Mouse (Mus musculus) lung, postnatal 0 days (tissue): ENCODE data around the gene Tnfsfm13. TPM values are rescaled to one million over a fixed set of nuclear protein-coding genes. Genes with fewer than 3 reads are reported as not detected.

ENCODE experiments used
- ATAC-seq: fragments of 200-750 bp; cut with Nextera tagmentation; 2 replicates; pipeline ENCODE4 v1.8.0; 2017; ENCODE audit warnings: moderate library complexity
- DNase-seq: peaks from one replicate; pipeline ENCODE4 v3.0.0-alpha.2; 2016; ENCODE audit warnings: low spot score
- H3K27ac ChIP-seq: fragments of 300-500 bp; sonication (generic); 2 replicates; pipeline ENCODE4 v1.5.1; 2014; ENCODE audit warnings: antibody characterized with exemption, mild to moderate bottlenecking, low read length, mixed read lengths
- H3K27me3 ChIP-seq: fragments of 300-500 bp; sonication (generic); replicated peaks from 2 replicates; pipeline ENCODE4 v1.6.1; 2014; ENCODE audit warnings: low read length, mixed read lengths; ENCODE audit not compliant: insufficient read depth
- H3K36me3 ChIP-seq: fragments of 300-500 bp; sonication (generic); 2 replicates; pipeline ENCODE4 v1.6.1; 2014; ENCODE audit warnings: low read length, mixed read lengths; ENCODE audit not compliant: insufficient read depth
- H3K4me1 ChIP-seq: fragments of 300-500 bp; sonication (generic); 2 replicates; pipeline ENCODE4 v1.6.1; 2014; ENCODE audit warnings: antibody characterized with exemption, low read depth, low read length, mixed read lengths; ENCODE audit not compliant: insufficient read depth
- H3K4me2 ChIP-seq: fragments of 300-500 bp; sonication (generic); replicated peaks from 2 replicates; pipeline ENCODE4 v1.6.1; 2014; ENCODE audit warnings: low read depth, mild to moderate bottlenecking, low read length, moderate library complexity, mixed read lengths
- H3K4me3 ChIP-seq: fragments of 300-500 bp; sonication (generic); 2 replicates; pipeline ENCODE4 v1.5.1; 2014; ENCODE audit warnings: low read depth, low read length
- H3K9ac ChIP-seq: fragments of 300-500 bp; sonication (generic); replicated peaks from 2 replicates; pipeline ENCODE4 v1.6.1; 2014; ENCODE audit warnings: low read depth, mild to moderate bottlenecking
- H3K9me3 ChIP-seq: fragments of 300-500 bp; sonication (generic); 2 replicates; pipeline ENCODE4 v1.6.1; 2016; ENCODE audit warnings: low read length, mixed read lengths
- CTCF ChIP-seq: IDR thresholded peaks from 2 replicates; pipeline ENCODE4 v1.5.1; 2016; ENCODE audit warnings: antibody characterized with exemption, mild to moderate bottlenecking
- EP300 ChIP-seq: IDR thresholded peaks from 2 replicates; pipeline ENCODE4 v1.6.1; 2016; ENCODE audit warnings: antibody characterized with exemption, mild to moderate bottlenecking, control low read depth
- WGBS: fragments of 180-500 bp; shearing (Covaris S2); extraction: QIAGEN DNeasy Blood & Tissue Kit; methylation state at CpG from one replicate; pipeline ENCODE4 v1.1.7; 2014; 5-methylcytosine and 5-hydroxymethylcytosine counted together
- polyA plus RNA-seq: library from polyadenylated mRNA; unstranded; fragments of >200 nt; fragmentation: Nextera tagmentation; extraction: Ambion mirVana; gene quantifications from 2 replicates; pipeline ENCODE4 v1.2.1, GENCODE M21; 2015

Gene Tnfsfm13
- polyA plus RNA-seq, 1 experiment from 2014 or later: 11.9 TPM

GRCm38 (mm10) chr11:69719423-69719822 lies 23.5 kb upstream of the Tnfsfm13 start:
- TF ChIP-seq EP300 (no peak), CTCF (peak; percentile 37)
- no peak overlapping the region for H3K27ac ChIP-seq
- H3K4me1 ChIP-seq: no peaks in the 10 kb centered on the region
- 72% methylated on average over 6 of the region's 6 CpGs for WGBS
- no peak overlapping the region for H3K4me2 ChIP-seq
- H3K4me3 ChIP-seq: no peak overlapping the region
- no peak overlapping the region for H3K9ac ChIP-seq
- ATAC-seq: no peak
- no peak for DNase-seq
- no peaks in the 10 kb centered on the region for H3K36me3 ChIP-seq
- no peaks in the 10 kb centered on the region for H3K27me3 ChIP-seq
- H3K9me3 ChIP-seq: no peaks in the 10 kb centered on the region

GRCm38 (mm10) chr11:69718661-69719060 lies 22.8 kb upstream of the Tnfsfm13 start:
- Histone ChIP-seq H3K4me2 (no peak overlapping the region), H3K27me3 (no peaks in the 10 kb centered on the region), H3K4me3 (no peak overlapping the region), H3K9ac (no peak overlapping the region), H3K36me3 (no peaks in the 10 kb centered on the region), H3K4me1 (no peaks in the 10 kb centered on the region), H3K9me3 (no peaks in the 10 kb centered on the region), H3K27ac (no peak overlapping the region)
- 36% methylated on average over 15 of the region's 15 CpGs for WGBS
- ATAC-seq (no peak), DNase-seq (no peak)
- TF ChIP-seq CTCF (no peak), EP300 (no peak)

GRCm38 (mm10) chr11:69716953-69717352 lies 21.1 kb upstream of the Tnfsfm13 start:
- no peak overlapping the region for H3K4me3 ChIP-seq
- H3K27me3 ChIP-seq: no peaks in the 10 kb centered on the region
- 72% methylated on average over 4 of the region's 4 CpGs for whole genome bisulfite sequencing
- no peaks in the 10 kb centered on the region for H3K9me3 ChIP-seq
- no peaks in the 10 kb centered on the region for H3K36me3 ChIP-seq
- DNase-seq (no peak), ATAC-seq (no peak)
- no peak overlapping the region for H3K27ac ChIP-seq
- no peaks in the 10 kb centered on the region for H3K4me1 ChIP-seq
- TF ChIP-seq CTCF (no peak), EP300 (no peak)
- no peak overlapping the region for H3K4me2 ChIP-seq
- H3K9ac ChIP-seq: no peak overlapping the region

GRCm38 (mm10) chr11:69715929-69716328 lies 20.0 kb upstream of the Tnfsfm13 start:
- no peak overlapping the region for H3K27ac ChIP-seq
- peak; percentile 70 for ATAC-seq
- H3K27me3 ChIP-seq: no peaks in the 10 kb centered on the region
- H3K36me3 ChIP-seq: no peaks in the 10 kb centered on the region
- no peaks in the 10 kb centered on the region for H3K4me1 ChIP-seq
- DNase-seq: peak; percentile 78
- no peak overlapping the region for H3K9ac ChIP-seq
- H3K4me2 ChIP-seq: no peak overlapping the region
- TF ChIP-seq EP300: no peak
- no peak for TF ChIP-seq CTCF
- no peaks in the 10 kb centered on the region for H3K9me3 ChIP-seq
- no peak overlapping the region for H3K4me3 ChIP-seq
- 12% methylated on average over 5 of the region's 5 CpGs for WGBS

- Histone ChIP-seq H3K4me1 (no peaks in the 10 kb centered on the region), H3K27ac (no peak overlapping the region), H3K4me2 (no peak overlapping the region), H3K4me3 (no peak overlapping the region), H3K9ac (no peak overlapping the region), H3K9me3 (no peaks in the 10 kb centered on the region), H3K27me3 (no peaks in the 10 kb centered on the region), H3K36me3 (no peaks in the 10 kb centered on the region)
- peak; percentile 28 for ATAC-seq
- TF ChIP-seq EP300 (no peak), CTCF (peak; percentile 76)
- DNase-seq: peak; percentile 13
- WGBS: 48% methylated on average over 9 of the region's 9 CpGs
These were observed 19.6 kb upstream of the Tnfsfm13 start for GRCm38 (mm10) chr11:69715482-69715881.

- H3K9me3 ChIP-seq: no peaks in the 10 kb centered on the region
- no peak overlapping the region for H3K4me3 ChIP-seq
- H3K27ac ChIP-seq: no peak overlapping the region
- H3K9ac ChIP-seq: no peak overlapping the region
- 67% methylated on average over 18 of the region's 18 CpGs for WGBS
- ATAC-seq (no peak), DNase-seq (no peak)
- H3K27me3 ChIP-seq: no peaks in the 10 kb centered on the region
- H3K4me1 ChIP-seq: no peaks in the 10 kb centered on the region
- no peaks in the 10 kb centered on the region for H3K36me3 ChIP-seq
- no peak overlapping the region for H3K4me2 ChIP-seq
- TF ChIP-seq CTCF (no peak), EP300 (no peak)
These were observed 18.9 kb upstream of the Tnfsfm13 start for GRCm38 (mm10) chr11:69714636-69715329.
